ENCODE assay signal across 8 mouse cellular contexts in the genomic region with DNA sequence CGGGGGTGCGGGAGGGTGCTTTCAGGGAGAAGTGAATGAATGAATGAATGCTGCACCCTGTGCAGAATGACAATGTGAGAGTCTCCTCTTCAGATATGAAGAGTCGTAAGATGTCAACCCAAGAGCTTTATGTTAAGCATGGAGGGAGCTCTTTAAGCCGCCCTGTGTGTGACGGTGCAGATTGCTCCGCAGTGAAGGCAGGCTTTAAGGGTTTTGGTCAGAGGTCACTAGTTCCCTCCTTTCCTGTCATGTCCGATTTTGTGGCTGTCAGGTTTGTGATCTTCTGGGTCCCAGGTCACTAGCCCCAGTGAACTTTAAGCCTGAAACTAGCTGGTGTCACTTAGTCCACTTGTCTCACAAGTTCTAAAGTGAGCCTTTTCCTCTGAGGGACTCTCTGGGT. TPM values are rescaled to one million over a fixed set of nuclear protein-coding genes. Genes with fewer than 3 reads are reported as not detected.
DNase-seq lines count a peak whose midpoint lies in the region; ATAC-seq and TF ChIP-seq lines count a peak whose summit lies in the region.

No protein-coding gene starts in this region.

- peak; percentile 52 for ATAC-seq in liver, embryonic 13.5 days (ENCODE audit: low read depth)
- ATAC-seq in cerebellum, adult (ENCODE audit: insufficient number of reproducible peaks, low FRiP score, low TSS enrichment) = no peak

- no peak for TF ChIP-seq CTCF in cerebellum, adult 2 months (IDR thresholded peaks at IDR 0.05; ENCODE audit: borderline replicate concordance, insufficient read depth, low read depth, low read length)
- TF ChIP-seq CTCF in thymus, adult 2 months (IDR thresholded peaks at IDR 0.05; ENCODE audit: borderline replicate concordance, control insufficient read depth, extremely low read depth, insufficient read depth, low read length, poor library complexity) = no peak

- H3K4me1 ChIP-seq in cerebellum, adult 2 months (ENCODE audit: control insufficient read depth, insufficient read depth, low read length) = peaks cover 3% of the 10 kb centered on the region; the same call in 1 of the 2 replicates
- H3K4me1 ChIP-seq in thymus, adult 2 months (replicated peaks; ENCODE audit: control insufficient read depth, insufficient read depth, low read length) = peaks cover 15% of the 10 kb centered on the region
- peaks cover 44% of the 10 kb centered on the region for H3K4me1 ChIP-seq in liver, embryonic 13.5 days (replicated peaks)

- peak overlapping the region; percentile 97 for H3K4me2 ChIP-seq in liver, embryonic 13.5 days

- H3K27me3 ChIP-seq in cerebellum, adult 2 months (ENCODE audit: control insufficient read depth, insufficient read depth, low read length) = no peaks in the 10 kb centered on the region
- H3K27me3 ChIP-seq in thymus, adult 2 months (ENCODE audit: control insufficient read depth, insufficient read depth, low read length) = no peaks in the 10 kb centered on the region
- no peaks in the 10 kb centered on the region for H3K27me3 ChIP-seq in liver, embryonic 13.5 days

- H3K36me3 ChIP-seq in thymus, adult 2 months (ENCODE audit: control insufficient read depth, insufficient read depth, low read length) = peaks cover 14% of the 10 kb centered on the region
- H3K36me3 ChIP-seq in liver, embryonic 13.5 days = peaks cover 68% of the 10 kb centered on the region

- WGBS in cerebellum, adult 2 months = 0% methylated on average over 7 of the region's 7 CpGs
- 1% methylated on average over 7 of the region's 7 CpGs for WGBS in thymus, adult 2 months
- under 1% methylated on average over 7 of the region's 7 CpGs for WGBS in liver, embryonic 13.5 days (ENCODE audit: insufficient replicate concordance)

- TF ChIP-seq POLR2A in cerebellum, adult 2 months (IDR thresholded peaks at IDR 0.05; ENCODE audit: borderline replicate concordance, insufficient read depth, low read length) = no peak
- TF ChIP-seq POLR2A in thymus, adult 2 months (IDR thresholded peaks at IDR 0.05; ENCODE audit: control insufficient read depth, extremely low read depth, insufficient read depth, low read length, poor library complexity) = no peak

- peak overlapping the region; percentile 99 for H3K4me3 ChIP-seq in cerebellum, adult 2 months (replicated peaks; ENCODE audit: insufficient read depth, low read depth, low read length)
- H3K4me3 ChIP-seq in thymus, adult 2 months (ENCODE audit: control insufficient read depth, insufficient read depth, low read length) = peak overlapping the region; percentile 69
- H3K4me3 ChIP-seq in liver, embryonic 13.5 days (replicated peaks) = peak overlapping the region; percentile 81

- no peak for DNase-seq in cerebellum, adult 2 months
- DNase-seq in cerebellum, postnatal 14 days = no peak
- no peak for DNase-seq in thymus, adult 2 months
- no peak for DNase-seq in thymus, postnatal 10 days (ENCODE audit: low spot score in 2 of 2)
- no peak for DNase-seq in liver, embryonic 13.5 days
- DNase-seq in yolk sac, embryonic 10.5 days (ENCODE audit: low spot score) = peak; percentile 29
- DNase-seq in adrenal gland, postnatal 10 days = no peak

- H3K9me3 ChIP-seq in liver, embryonic 13.5 days (replicated peaks) = no peaks in the 10 kb centered on the region

- H3K27ac ChIP-seq in cerebellum, adult 2 months (ENCODE audit: insufficient read depth, low read length) = peak overlapping the region; percentile 95; the same call in 1 of the 2 replicates
- H3K27ac ChIP-seq in thymus, adult 2 months (ENCODE audit: control insufficient read depth, insufficient read depth, low read length) = no peak overlapping the region
- H3K27ac ChIP-seq in liver, embryonic 13.5 days = peak overlapping the region; percentile 92

- H3K9ac ChIP-seq in liver, embryonic 13.5 days = peak overlapping the region; percentile 80

RNA-seq across cellular contexts. Expression of gene Ubr4, which starts 0.4 kb away (rescaled TPM):
- polyA plus RNA-seq in cerebellum, adult 2 months (2012; rRNA removed) = 256 TPM in 2 replicates
- 301 and 312 TPM in 2 replicates for polyA plus RNA-seq in thymus, adult 2 months (2012; rRNA removed)
- 33.8 and 34.5 TPM in 2 replicates for polyA plus RNA-seq in liver, embryonic 13.5 days (2015; fragmentation: Nextera tagmentation; extraction: Ambion mirVana)
- total RNA-seq in adrenal gland, postnatal 10 days (2021) = 100 to 1,000 TPM; 104 to 136 TPM

RNA-seq across cellular contexts. Expression of gene Emc1, which starts 0.4 kb away (rescaled TPM):
- polyA plus RNA-seq in cerebellum, adult 2 months (2012; rRNA removed) = 77.1 and 78.2 TPM in 2 replicates
- 34.2 and 41.6 TPM in 2 replicates for polyA plus RNA-seq in thymus, adult 2 months (2012; rRNA removed)
- 15.4 and 17.8 TPM in 2 replicates for polyA plus RNA-seq in liver, embryonic 13.5 days (2015; fragmentation: Nextera tagmentation; extraction: Ambion mirVana)
- total RNA-seq in adrenal gland, postnatal 10 days (2021) = 10 to 100 TPM; 37.2 to 47.6 TPM

RNA-seq across cellular contexts. Expression of gene Mrto4, which starts 0.5 kb away (rescaled TPM):
- 50.2 and 56.4 TPM in 2 replicates for polyA plus RNA-seq in cerebellum, adult 2 months (2012; rRNA removed)
- 33.7 and 37.6 TPM in 2 replicates for polyA plus RNA-seq in thymus, adult 2 months (2012; rRNA removed)
- 141 and 147 TPM in 2 replicates for polyA plus RNA-seq in liver, embryonic 13.5 days (2015; fragmentation: Nextera tagmentation; extraction: Ambion mirVana)
- 10 to 100 TPM; 55.0 to 56.4 TPM for total RNA-seq in adrenal gland, postnatal 10 days (2021)

RNA-seq across cellular contexts. Expression of gene Akr7a5, which starts 42.3 kb away (rescaled TPM):
- 22.3 and 25.3 TPM in 2 replicates for polyA plus RNA-seq in cerebellum, adult 2 months (2012; rRNA removed)
- 29.5 and 33.3 TPM in 2 replicates for polyA plus RNA-seq in thymus, adult 2 months (2012; rRNA removed)
- polyA plus RNA-seq in liver, embryonic 13.5 days (2015; fragmentation: Nextera tagmentation; extraction: Ambion mirVana) = 39.8 and 40.0 TPM in 2 replicates
- total RNA-seq in adrenal gland, postnatal 10 days (2021) = 10 to 100 TPM; 65.6 to 67.0 TPM

RNA-seq across cellular contexts. Expression of gene Pqlc2, which starts 42.3 kb away (rescaled TPM):
- polyA plus RNA-seq in cerebellum, adult 2 months (2012; rRNA removed) = 42.3 and 44.4 TPM in 2 replicates
- 42.6 and 50.1 TPM in 2 replicates for polyA plus RNA-seq in thymus, adult 2 months (2012; rRNA removed)
- 9.7 and 10.3 TPM in 2 replicates for polyA plus RNA-seq in liver, embryonic 13.5 days (2015; fragmentation: Nextera tagmentation; extraction: Ambion mirVana)
- 1 to 10 TPM; 8.0 to 8.7 TPM for total RNA-seq in adrenal gland, postnatal 10 days (2021)
